Mouse (Mus musculus): Measurements from ENCODE around the gene Dnaja3.
A peak's percentile ranks its signal among the peaks of the same experiment; 100 is the strongest.

GRCm38 (mm10) chr16:4607818-4608531 is 31.8 kb upstream of the Dnaja3 start:
- TF ChIP-seq CTCF (IDR thresholded peaks at IDR 0.05): peak; percentile 98
- TF ChIP-seq EP300 (IDR thresholded peaks at IDR 0.05): no peak
